Mouse (Mus musculus) layer of hippocampus, postnatal 25 days (tissue): ENCODE results near the gene Npc2. TPM values are rescaled to one million over a fixed set of nuclear protein-coding genes. Genes with fewer than 3 reads are reported as not detected.
A peak's percentile ranks its signal among the peaks of the same experiment; 100 is the strongest.

Experiments
- DNase-seq, 2 experiments: peaks; one replicate each; pipeline ENCODE4 v3.0.0; 2022; ENCODE audit warnings: mixed read lengths in 2 of 2, low spot score in 1 of 2; ENCODE audit errors: extremely low spot score in 1 of 2
- total RNA-seq, 2 experiments: library from RNA; stranded (reverse); gene quantifications; 2 replicates each; pipeline ENCODE4 v1.2.3; 2021

Gene Npc2
- total RNA-seq: 10 to 100 TPM; 34.6 to 34.7 TPM

GRCm38 (mm10) chr12:84772726-84773441 is at the start of gene Npc2, which contains the start of gene Isca2:
Npc2 (minus strand) TSS chr12:84773152.
Isca2 (plus strand) TSS chr12:84773251.
- DNase-seq: peak; percentile 76 to 83

GRCm38 (mm10) chr12:84819236-84820168 is 46.5 kb upstream of the Npc2 start:
- DNase-seq: peak in 1 of 2 experiments; percentile 17

- no peak for DNase-seq
Observed at GRCm38 (mm10) chr12:84818496-84818895, 45.5 kb upstream of the Npc2 start.

- no peak for DNase-seq
Observed at GRCm38 (mm10) chr12:84814663-84815325, 41.8 kb upstream of the Npc2 start.

DNA sequence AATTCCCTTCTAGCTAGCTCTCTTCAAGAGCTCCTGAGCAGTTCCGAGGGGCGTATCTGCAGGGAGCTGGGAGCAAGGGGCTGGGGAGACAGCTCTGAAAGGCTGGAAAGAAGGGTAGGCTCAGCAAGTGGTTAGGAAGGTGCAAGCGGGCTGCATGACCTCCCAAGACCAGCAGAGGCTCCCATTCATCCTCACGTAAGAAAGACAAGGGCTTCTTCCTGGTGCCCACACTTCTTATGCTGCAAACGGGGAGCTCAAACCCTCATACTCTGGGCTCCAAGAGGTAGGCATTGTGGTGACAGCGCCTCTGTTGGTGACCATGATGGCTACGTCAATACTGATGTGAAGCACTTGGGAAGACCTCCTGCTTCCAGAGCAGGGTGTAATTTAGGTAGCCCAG is 40.8 kb upstream of the Npc2 start:
- DNase-seq: no peak

DNA sequence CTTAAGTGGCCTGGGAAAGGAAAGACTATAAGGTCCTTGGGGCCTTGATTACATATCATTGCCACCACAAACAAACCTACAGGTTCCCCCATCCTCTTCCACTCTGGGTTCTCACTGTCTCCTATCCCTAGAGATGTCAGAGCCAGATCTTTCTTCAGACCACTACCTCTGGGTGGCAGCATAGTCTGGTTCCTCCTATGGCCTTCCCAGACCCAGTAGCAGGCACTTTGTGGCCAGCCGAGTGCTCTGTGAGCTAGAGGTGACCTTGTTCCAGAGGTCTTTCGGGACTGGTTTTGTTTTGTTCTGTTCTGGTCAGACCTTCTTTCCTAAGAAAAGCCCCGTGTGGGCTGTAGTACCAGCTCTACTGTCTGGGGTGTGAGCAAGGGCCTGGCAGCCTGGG is 39.1 kb upstream of the Npc2 start:
- DNase-seq: no peak

DNA sequence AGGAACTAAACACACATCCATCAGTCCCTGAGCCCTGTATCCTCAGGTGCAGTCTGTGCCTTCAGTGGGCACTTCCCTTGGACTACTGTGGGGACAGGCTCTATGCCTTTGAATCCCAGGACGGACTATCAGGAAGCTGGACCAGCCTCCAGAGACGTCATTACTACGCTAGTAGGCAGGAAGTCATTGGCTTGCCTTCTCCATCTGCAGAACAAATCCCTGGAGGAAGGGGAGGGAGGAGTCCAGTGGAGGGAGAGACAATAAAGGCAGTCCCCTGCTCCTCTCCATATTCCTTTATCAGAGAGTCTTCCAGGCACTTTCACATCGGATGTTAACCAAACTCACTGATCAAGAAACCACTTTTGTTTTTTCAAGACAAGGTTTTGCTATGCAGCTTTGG is 38.6 kb upstream of the Npc2 start:
- no peak for DNase-seq

DNA sequence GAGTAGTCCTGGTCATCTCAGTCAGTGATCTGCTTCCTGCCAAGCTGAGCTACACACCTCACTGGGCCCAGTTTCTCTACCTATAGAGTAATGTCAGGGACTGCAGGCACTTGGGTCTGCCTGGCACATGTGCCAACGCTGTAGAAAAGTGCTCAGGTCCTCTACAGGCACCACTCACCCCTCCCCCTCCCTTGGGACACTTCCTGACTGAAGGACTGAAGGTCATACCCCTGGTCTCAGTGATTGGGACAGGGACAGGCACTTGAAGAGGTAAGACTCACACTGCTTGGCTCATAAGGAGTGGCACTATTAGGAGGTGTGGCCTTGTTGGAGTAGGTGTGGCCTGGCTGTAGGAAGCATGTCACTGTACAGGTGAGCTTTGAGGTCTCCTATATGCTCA is 37.9 kb upstream of the Npc2 start:
- DNase-seq: no peak

- DNase-seq: no peak
Observed at GRCm38 (mm10) chr12:84809033-84809432, 36.1 kb upstream of the Npc2 start.

DNA sequence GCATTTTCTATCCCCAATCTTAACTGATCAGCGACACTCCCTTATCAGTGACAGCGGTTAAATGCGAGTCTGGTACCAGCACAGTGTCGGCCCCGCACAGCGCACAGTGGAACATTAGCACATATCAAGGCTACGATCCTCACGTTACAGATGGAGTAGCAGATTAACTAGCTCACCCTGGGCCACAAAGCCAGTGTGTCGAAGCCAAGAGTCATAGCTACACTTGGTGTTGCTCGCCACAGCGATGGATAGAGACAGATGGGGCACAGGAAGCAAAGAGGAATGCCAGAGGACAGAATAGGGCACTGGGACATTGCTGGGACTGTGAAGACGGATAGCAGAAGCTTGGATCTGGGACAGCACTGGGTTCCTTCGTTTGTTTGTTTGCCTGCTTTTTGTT is 34.4 kb upstream of the Npc2 start:
- no peak for DNase-seq

- no peak for DNase-seq
Observed at GRCm38 (mm10) chr12:84806726-84807125, 33.8 kb upstream of the Npc2 start.

GRCm38 (mm10) chr12:84806010-84806409 is 33.1 kb upstream of the Npc2 start:
- no peak for DNase-seq

- no peak for DNase-seq
Observed at GRCm38 (mm10) chr12:84805228-84805842, 32.4 kb upstream of the Npc2 start.

DNA sequence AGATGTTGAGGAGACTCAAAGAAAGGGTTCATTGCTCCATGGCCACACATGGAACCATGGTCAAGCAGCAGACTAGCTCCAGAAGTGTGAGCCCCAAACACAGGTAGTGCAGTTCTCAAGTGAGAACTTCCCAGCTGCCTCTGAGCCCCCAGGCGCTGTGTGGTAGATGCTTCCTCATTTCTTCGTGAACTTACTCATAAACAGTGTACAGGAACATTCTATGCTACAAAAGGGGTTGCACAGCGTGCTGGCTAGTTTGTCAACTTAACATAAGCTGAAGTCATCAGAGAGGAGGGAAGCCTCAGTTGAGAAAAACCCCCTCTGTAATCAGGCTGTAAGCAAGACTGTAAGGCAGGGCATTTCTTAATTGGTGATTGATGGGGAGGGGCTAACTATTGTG is 29.7 kb upstream of the Npc2 start:
- no peak for DNase-seq

DNA sequence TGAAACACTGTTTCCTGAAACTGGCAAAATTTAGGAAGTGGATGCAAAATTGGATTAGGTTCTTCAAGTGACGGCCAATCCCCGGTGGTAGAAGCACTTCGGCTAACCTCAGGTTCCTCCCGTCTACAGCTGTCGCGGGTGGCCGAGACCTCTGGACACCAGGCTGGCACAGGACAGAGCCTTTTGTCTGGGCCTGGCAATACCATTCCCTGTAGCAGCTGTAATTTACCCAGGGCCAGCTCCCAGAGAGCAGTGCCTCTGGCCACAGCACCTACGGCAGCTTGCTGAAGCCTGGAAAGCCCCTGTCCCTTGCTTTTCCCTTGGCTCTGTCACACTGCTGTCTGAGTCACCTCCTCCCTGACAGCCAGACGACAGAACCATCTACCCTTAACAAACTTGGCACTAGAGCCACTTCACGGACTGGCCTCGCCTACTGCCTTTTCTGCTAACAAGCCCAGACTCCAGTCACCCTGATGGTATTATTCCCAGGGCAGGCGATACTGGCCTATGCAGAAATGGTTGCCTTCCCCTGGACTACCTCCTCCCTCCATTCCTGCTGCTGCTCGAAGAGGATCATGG is 28.7 kb upstream of the Npc2 start:
- no peak for DNase-seq

GRCm38 (mm10) chr12:84800419-84800818 is 27.5 kb upstream of the Npc2 start:
- DNase-seq: no peak

DNA sequence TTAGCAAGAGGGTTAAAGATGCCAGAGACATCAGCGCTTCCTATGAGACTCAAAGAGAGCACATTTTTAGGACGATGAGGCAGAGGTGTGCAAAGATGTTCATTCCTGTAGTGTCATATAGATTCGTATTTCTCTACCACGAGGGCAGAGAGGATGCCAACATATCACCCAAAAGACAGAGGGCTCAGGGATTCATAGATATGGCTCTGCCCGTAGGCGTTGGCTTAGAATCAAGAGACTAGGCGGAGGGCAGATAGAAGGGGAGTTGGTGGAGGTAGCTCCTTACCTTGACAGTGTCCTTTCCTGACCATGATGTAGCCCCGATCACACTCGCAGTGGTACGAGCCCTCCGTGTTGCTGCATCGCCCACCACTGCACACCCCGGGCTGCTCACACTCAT is 26.1 kb upstream of the Npc2 start:
- no peak for DNase-seq

DNA sequence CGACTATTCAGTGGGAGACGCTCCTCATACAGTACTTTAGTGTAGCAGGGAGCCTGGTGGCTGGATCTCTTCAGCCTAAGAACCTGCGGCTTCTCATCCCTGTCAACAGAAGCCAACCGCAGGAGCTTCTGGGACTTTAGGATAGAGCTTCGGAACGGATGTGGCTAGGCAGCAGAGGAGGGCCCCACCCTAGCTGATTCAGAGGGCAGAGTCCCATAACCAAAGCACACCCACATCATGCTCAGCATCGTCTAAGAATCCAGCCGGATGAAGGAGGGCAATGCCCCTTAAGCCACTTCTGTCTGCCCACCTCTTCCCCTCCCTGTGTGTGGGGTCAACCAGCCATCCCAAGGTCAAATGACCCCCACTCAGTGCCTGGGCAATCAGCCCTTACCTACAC is 21.7 kb upstream of the Npc2 start:
- DNase-seq: no peak

GRCm38 (mm10) chr12:84792629-84793028 is 19.7 kb upstream of the Npc2 start:
- DNase-seq: no peak

DNA sequence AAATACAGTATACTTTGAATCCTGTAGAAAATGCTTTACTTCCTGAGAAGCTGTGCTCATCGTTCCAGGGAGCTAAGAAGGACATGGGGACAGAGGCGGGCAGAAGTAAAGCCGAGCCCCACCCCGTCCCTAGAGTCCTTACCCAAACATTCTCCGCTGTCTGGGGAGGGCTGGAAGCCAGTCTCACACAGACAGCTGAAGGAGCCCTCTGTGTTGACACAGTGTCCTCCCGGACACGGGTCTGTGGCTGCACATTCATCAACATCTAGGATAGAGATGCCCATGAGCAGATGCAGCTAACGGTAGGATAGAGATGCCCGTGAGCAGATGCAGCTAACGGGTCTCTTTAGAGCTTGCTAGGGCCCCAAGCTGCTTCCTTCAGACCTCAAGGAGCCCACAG is 17.9 kb upstream of the Npc2 start:
- no peak for DNase-seq
